Mouse (Mus musculus): Measurements from ENCODE around the gene Ptpre.

Gene Ptpre

DNA sequence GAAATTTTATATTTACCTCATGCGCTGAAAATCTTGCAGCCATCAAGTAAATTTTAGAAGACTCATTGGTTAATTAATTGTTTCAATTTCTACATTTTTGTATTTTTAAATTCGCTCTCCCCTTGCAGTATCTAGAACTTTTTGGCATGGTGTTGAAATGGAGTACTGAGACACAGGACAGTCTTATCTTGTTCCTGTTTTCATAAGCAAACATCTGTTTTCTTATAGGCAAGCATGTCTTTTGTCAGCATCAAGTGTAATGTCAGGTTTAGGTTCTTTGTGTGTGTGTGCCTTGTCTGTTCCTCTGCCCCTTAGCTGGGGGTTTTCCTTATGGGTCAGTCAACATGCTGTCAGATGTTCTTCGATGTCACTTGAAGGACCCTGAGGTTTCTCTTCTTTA lies 39.0 kb downstream of the Ptpre start:
- no peak for DNase-seq (ENCODE audit: low read depth, low spot score)

DNA sequence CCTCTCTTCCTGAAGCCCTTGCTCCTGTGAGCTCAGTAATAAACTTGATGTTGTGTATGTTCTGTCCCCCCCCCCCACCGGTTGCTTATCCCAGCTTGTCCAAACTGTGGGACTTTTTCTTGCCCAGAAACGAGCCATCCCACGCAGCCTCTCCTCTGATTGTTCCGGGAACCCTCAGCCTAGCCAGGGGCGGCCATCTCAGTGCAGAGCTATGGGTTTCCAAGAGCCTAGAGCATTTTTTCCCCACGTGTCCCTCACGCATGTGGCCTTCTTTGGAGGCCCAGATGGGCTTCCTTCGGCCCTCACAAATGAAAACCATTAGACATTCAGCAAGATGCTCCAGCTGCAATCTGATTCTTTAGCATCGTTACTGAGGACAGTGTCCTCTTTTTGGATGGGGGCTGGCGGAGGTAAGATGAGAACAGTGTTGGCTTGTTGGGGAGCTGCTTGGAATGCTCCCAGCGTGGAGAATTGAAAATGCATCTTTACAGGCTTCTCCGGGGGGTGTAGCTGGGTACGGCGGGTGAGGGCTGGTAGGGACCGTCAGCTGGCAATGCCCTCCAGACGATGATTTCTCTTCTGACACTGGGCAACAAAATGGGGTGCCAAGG lies 41.5 kb downstream of the Ptpre start:
- no peak for DNase-seq (ENCODE audit: low read depth, low spot score)

DNA sequence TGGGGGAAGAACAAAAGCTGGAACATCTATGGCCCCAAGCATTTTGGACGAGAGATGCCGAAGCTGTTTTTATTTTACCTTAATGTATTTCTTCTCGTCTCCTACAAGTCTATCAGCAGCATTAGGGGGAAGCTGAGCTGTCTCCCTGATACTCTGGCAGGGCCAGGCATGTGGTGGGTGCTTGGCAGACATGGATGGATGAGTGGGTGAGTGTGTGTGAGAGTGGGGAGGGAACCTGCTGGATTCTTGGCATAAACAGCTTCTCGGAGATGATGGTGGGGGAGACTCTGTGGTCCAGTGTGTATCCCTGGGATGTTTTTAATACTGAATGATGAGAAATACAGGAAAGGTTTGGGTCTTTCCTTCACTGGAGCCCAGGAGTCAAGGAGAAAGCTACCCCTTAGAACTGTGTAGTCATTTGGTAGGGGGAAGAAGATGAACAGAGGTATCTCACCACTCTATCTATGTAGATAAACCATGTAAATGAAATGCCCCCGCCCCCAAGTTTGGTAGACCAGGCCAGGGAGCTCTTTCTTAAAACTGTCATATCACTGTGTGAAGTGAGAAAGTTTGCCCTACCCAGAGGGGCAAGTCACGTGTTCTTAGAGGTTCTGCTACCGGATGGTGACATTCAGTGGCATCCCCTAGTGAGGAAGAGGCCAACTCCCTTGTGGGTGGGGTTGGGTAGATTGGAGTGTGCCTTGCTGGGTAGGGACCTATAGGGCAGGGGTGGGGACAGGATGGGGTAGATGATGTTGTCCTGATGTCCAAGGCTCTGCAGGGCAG lies 43.2 kb downstream of the Ptpre start:
- no peak for DNase-seq (ENCODE audit: low read depth, low spot score)

DNA sequence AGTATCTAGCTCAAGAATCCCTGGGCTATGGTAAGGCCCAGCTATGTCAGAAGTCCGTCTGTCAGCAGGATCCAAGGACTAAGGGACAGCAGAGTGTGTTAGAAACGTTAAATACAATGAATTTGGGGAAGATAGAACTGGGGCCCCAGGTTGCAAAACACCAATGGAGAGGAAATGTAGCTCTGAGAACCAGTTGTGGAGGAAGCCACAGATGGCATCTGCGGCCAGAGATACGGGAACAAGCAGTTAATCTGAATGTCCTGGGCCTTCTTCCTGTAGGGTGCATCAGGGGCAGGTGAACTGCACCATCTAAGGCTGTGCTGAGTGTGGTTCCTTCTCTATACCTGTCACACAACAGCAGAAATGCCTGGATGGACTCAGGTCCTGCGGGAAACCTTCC lies 43.8 kb downstream of the Ptpre start:
- no peak for DNase-seq (ENCODE audit: low read depth, low spot score)

DNA sequence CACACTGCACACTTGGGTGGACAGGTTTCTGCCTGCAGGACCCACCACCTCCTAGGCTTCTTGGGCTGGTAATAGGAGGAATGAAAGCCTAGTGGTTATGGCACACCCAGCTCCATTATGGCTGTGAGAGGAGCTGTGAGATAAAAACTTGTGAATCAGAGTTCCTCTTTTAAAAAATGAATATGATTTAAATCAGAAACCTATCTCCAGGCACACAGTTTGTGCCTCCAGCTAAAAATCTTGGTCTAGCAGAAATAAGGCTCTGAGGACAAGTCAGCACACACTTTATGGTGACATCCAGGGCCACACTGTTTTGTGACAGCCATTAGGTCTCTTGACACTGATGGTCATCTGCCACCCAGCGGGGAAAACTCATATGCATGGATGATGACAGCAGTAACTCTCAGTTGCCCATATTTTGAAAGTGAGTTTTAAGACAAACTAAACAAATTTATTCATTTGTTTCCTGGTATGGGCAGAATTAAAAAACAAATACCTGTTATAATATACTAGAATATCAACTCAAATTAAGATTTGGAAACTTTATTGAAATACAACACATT lies 47.9 kb downstream of the Ptpre start:
- DNase-seq (ENCODE audit: low read depth, low spot score): no peak

DNA sequence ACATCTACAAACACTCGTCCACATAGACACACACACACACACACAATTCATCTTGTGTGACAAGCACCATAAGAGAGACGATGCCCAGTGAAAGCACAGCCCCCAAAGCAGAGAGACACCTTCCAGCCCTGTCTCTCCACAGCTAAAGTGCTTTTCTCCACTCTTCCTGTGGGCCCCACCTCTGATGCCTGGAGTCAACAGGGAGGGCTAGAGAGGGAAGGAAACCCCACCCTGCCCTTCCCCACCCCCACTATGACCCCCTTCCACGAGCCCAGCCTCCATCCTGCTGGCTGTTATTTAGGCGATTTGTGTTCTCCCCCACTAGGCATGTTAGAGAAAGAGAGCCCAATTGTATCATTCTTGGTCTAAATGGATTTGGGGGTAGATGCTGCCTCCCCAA lies 49.1 kb downstream of the Ptpre start:
- peak; percentile 41 for DNase-seq (ENCODE audit: low read depth, low spot score)

DNA sequence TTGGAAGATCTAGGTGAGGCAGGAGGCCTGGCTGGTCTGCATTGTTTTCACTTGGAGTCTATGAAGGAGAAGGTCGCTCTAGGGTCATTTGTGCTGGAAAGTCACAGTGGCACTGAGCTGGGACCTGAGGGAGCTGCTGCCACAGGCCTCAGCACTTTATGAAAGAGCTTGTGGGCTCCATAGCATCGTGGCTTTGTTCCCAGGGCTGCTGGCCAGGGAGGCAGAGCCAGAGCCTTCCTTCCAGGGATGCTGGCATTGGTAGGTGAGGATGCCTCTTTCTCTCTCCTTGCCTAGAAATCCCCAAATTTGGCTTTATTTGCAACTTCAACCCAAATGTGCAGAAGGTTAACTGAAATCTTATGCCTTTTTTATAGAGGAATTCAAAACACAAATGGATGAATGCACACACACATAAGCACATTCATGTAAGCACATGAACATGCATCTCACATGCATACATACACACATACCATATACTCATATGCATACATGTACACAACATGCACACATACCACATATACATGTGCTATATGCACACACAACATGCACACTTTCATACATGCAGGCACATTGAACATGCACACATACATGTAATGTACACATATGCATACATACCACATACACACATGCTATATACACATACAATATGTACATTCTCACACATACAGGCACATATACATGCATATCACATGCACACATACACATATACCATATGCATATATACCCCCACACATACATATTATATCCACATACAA lies 50.7 kb downstream of the Ptpre start:
- no peak for DNase-seq (ENCODE audit: low read depth, low spot score)

DNA sequence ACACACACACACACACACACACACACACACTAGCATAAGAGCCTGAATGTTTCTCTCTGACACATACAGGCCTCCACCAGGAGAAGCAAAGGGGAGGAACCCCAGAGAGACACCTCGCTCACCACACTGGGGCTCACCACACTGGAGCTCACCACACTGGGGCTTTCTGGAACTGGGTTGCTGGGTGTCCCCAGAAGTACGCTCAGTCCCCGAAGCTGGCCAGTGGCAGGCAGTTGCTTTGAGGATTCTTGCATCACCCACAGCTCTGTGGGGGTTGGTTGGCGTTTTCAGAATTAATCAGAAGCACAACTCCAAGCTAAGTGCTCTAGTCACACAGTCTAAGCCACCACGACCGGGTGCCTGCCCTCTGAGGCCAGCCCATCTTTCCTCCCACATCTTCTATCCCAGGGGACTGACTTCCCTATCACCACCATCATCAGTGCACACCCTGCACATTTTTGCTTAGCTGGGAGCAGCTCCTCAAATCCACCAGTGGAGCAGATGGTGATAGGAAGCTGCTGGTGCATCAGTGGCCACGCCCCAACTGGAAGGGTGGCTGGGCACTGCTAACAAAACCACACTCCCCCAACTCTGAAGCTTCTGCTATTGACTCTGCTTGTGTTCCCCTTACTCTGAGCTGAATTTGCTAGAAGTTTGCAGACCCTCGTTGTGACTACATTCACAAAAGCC lies 51.5 kb downstream of the Ptpre start:
- DNase-seq (ENCODE audit: low read depth, low spot score): no peak

DNA sequence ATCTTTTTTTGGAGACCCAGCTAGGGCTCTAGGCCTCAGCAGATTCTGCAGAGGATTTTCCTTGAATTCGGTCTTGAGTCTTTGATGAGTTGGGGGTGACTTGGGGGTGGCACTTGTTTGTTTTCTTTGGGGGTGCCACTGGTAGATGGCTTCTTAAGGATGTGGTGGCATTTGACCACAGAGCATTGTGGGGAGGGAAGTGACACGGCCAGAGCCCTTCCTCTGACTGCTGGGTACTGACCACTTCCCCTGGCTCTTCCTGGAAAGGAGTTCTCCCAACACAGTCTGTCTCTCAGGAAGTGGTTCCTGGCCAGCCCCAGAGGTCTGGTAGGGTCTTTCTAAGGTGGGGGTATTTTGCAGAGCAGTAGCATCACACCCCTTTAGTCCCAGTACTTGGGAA lies 54.2 kb downstream of the Ptpre start:
- DNase-seq (ENCODE audit: low read depth, low spot score): no peak

DNA sequence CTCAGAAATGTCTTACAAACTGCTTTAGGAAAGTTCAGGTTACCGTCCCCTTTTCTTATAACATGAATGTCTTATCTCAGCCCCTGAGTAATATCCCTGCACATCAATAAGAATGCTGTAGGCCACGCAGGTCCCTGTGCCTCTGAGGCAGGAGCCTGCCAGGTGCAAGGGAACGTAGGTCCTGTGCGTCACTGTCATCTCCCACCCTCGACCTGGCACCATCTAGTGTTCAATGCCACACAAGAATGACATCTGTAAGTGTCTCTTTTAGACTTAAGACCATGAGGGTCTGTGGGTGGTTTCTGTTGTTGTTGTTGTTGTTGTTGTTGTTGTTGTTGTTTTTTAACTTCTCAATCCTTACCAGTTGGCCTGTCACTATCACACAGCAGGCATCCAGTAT lies 56.0 kb downstream of the Ptpre start:
- DNase-seq (ENCODE audit: low read depth, low spot score): no peak

DNA sequence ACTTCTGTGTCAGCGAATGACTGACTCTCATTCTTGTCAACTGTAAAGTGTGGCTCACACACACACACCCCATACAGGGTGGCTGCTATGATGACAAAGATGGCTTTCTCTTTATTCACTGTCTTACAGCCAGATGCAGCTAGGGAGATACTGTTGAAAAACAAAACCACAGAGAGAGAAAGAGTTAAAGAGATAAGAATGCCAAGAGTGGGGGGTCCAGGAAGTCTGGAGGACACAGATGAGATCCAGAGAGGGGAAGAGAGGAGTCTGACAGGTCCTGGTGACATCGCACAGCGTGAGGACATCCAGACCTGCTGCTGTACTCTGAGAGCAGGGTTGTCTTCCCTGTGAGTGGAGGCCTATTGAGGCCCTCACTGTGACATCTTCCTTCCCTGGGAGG lies 56.5 kb downstream of the Ptpre start:
- DNase-seq (ENCODE audit: low read depth, low spot score): no peak

DNA sequence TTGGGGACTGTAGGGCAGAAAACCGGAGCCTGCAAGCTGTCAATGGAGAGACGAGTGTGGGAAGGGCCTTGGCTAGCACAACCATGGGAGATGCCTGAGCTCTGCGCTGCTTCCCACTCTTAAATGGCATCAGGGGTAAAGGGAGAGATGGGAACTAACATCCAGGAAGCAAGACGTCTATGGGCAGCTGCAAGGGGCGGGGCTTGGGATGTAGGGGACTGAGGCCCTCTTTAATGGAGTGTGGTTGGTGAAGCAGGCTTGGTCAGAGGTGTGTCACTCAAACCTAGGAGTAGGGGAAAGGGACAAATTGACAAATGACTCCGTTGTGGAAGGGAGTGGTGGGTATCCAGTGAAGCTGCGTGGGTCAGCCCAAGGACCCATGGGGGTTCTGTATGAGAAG lies 57.4 kb downstream of the Ptpre start:
- DNase-seq (ENCODE audit: low read depth, low spot score): no peak

DNA sequence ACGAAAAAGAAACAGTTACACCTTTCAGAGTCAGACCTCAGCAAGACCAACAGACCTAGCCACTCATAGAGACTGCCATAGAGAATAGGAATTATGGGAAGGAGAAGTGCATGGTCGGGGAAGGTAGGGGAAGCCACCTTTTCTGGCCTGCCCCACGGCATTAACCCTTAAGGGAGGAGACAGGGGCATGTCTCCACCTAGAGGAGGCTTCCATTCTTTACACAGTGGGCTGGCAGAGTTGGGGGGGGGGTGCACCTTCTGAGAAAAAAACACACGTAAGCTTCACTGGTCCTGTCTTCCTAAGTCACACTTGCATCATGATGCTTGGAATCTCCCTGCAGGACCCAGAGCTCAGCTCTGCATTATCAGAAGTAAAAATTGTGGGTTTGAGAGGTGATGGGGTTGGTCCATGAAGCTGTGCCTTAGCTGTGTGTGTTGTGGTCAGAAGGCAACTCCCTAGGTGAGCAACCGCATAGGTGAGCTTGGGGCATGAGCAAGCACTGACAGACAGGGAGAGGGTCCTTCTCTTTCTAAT lies 58.4 kb downstream of the Ptpre start:
- no peak for DNase-seq (ENCODE audit: low read depth, low spot score)

DNA sequence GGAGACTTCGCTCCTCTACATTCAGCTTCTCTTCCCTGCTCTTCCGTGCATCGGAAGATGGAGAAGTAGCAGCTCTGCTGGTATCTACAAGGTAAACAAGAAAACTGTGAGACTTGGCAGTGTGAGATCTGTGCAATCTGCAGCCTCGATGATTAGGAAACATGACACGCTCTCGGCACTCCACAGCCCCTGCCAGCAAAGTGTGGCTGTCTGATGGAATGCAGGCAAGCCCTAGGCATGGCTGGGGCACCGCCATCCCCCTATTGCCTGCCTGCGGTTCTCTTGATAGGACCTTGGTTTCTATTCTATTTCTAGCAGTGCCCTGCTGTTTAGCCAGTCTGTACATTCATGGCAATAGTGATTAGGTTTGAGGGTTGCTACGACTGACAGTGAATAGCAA lies 59.7 kb downstream of the Ptpre start:
- peak; percentile 10 for DNase-seq (ENCODE audit: low read depth, low spot score)

DNA sequence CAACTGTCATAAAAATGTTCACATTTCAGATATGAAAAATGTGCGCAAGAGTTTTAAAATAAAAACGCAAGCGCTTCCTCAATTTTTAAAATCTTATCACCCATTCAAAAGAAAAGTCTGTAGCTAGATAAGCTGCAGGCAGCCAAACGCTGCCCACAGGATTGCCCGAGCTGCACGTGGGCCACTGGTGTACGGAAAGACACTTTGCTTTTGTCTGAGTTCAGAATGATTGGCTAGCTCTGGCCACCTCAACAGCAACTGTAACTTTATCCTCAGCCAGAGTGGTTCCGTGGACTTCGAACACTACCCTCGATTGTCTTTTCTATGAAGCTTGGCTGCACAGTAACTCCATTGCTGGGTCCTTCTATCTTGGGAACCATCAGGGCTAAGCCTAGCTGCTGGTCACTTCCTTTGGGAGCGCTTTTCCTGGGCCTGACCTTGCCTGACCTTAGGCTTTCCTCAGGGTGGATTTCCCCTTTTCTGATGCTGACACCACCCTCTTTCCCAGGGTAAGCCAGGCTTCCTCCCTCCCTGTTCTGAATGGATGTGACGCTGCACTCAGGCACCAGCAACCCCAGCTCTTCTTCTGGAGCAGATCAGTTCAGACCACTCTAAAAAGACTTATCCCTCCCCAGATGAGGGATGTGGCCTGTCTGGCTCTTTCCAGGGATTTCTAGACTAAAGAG lies 60.5 kb downstream of the Ptpre start:
- no peak for DNase-seq (ENCODE audit: low read depth, low spot score)

DNA sequence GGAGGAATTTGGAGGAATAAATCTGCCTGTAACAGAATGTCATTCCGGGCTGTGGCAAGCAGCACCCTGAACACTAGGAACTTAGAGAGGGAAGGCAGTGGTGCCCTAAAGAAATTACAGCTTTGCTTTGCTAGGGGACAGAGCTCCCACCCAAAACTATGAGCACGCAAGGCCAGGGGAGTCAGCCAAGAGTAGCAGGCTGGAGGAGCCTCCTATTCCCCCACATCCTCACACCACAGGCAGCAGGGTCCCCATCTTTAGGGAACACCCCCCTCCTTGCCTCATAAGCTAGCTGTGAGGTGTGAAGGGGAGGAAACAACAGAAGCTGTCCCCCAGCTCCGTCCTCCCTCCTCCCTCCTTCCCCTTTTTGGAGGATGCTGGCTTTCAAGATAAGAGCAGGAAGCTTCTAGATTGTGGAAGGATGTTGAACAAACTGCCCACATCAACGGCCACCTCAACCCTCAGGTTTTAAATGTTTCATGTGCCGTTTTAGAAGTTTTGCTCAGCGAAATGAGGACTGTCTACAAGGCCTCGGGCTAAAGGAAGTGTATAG lies 61.1 kb downstream of the Ptpre start:
- DNase-seq (ENCODE audit: low read depth, low spot score): no peak

DNA sequence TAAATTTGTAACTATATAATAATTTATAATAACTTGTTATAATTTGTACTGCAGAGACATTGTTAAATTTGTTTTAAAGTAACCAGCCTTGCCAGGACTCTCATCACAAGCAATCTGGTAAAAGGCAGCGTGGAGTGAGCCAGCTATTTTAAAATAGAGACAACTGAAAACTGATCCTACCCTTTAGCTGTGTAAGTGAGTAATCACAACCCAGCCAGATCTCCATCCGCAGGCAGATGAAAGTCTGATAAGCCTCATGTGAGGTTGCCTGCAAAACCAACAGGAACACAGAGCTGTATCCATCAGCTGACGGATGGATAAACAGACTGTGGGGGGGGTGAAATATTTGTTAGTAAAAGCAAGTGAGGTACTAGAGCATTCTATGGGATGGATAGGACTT lies 62.8 kb downstream of the Ptpre start:
- no peak for DNase-seq (ENCODE audit: low read depth, low spot score)

DNA sequence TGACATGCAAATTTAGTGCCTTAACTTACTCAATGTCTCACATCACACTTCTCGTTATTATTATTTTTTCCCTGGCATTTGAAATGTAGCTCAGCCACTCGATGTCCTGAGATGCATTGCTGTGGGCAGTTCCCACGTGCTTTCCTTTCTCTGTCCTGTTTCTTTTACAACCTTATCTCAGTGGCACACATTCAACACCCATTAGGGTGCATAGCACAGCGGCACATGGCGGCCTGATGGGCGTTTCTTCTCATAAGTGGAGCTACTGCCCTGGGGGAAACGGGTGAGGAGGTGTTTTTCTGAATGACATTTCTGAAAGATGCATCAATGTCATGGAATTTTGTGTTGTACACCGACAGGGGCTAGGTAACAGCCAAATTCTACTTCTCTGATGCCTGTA lies 64.3 kb downstream of the Ptpre start:
- no peak for DNase-seq (ENCODE audit: low read depth, low spot score)

DNA sequence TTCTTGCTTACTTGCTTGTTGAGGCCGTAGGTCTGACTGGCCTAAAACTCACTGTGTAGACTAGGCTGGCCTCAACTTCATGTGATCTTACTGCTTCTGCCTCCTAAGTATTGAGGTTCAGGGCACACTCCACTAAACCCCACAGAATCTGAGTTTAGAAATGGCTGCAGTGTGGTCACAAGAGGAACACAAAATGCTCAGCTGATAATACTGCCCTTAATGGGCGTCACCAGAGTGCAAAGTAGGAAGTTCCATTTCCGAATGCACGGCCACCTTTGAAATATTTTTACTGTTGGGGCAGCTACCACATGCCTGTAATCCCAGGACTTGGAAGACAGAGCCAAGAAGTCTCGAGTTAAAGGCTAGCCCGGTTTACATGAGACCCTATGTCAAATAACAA lies 65.0 kb downstream of the Ptpre start:
- DNase-seq (ENCODE audit: low read depth, low spot score): no peak

DNA sequence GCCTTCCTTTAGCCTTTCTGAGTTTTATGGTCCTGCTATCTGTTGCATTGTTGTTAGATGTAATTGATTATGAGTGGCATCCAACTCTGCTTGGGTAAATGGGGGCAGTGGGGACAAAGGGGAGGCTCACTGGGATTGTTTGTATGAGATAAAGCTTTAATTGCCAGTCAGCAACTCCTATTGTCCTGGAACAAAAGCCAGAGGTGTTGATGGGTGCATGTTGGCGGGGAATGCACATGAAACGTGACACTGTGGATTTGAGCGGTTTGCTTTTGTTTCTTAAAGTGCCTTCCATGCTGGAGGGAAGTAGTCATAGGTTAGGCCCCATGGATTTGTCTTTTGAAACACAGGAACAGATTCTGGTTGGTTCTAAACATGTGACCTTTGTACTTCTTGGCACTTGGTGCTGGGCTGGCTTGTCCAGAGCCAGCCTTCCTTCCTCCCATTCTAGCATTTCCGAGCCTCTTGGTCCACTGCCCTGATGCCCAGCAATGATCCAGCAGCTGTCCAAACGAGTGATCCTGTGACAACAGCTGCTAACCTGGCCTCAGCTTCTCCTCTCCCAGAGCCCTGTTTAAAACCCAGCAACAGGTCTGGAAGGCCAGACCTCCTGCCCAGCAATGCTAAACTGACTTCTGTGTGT lies 65.7 kb downstream of the Ptpre start:
- DNase-seq (ENCODE audit: low read depth, low spot score): peak; percentile 19

Data from R1 (cell line).